Mouse (Mus musculus): ENCODE data around the gene Kcng1.

Kcng1 gene

DNA sequence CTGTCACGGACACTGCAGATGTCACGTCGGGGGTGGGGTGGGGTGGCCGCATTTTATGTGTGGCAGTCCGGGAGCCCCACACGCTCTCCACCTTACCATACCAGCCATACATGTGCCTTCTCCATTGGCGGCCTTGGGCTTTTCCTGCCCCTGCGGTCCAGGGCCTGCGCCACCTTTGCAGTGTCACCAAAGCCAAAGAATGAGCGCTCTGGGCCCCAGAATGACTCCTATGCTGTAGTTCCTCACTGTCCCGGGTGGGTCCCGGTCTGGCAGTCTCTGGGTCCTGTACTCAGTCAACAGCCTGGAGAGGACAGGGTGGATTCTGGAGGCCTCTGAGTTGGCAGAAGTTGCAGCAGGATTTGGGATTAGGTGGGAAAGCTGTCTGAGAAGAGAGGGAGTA lies at the start of gene Kcng1:
Gene Kcng1, minus strand, starts transcription at position 155 of the 400 bp plus-strand sequence.
- no peak for DNase-seq (ENCODE audit: low spot score)

DNA sequence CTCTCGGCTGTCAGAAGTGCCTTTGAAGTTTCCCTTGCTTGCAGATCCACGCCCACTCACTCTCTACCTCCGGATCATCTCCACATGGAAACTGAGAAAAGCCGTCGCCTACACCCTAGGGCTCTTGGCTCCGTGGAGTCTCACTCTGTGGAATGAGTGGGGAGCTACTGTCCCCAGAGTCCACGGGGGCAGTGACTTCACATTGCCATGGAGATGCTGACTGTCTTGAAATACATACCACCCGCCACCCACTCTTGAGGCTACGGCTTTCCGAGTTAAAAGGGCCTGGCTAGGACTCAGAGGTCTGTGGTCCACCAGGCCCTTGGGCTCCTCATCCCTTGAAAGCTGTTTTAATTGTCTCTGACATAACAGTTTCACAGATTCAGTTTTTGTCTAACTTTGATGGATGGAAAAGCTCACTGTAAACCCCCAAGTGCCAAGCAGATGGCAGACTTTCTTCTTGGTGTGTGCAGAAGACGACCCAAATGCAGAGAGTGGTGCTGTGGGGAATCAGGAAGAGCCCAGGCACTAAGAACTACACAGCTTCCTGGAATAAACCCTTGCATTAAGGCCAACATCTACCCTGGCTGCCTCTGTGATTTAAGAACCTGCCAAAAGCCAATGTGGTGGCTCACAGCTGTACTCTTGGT lies 49.0 kb upstream of the Kcng1 start:
- DNase-seq (ENCODE audit: low spot score): peak; percentile 64

DNA sequence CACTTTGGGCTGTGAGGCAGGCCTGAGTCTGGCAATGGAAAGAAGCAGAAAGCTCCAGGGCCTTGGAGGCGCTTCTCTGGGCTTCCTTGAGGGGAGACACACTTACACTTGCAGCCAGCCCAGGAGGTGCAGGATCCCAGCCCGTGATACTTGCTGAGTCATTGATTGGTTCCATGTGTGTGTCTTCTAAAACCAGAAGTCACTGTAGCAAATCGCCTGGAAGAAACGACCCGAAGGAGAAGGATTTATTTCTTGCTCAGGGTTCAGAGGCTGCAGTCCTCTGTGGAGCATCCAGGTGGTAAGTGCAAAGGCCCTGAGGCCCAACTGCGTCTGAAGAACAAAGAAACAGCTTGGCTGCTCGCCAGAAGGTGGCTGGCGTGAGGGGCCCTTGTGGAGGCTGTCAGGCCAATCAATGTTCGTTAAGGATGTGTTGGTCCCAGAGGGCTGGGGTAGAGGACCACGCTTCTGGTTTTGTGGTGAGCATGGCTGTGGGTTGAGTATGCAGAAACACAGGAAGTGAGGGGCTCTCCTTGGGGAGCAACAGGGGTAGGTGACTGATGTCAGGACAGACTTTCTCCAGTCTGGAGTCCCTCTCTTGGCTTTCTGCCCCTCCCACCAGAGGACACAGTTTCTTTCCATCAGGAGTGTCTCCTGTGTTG lies 40.3 kb upstream of the Kcng1 start:
- DNase-seq (ENCODE audit: low spot score): no peak

DNA sequence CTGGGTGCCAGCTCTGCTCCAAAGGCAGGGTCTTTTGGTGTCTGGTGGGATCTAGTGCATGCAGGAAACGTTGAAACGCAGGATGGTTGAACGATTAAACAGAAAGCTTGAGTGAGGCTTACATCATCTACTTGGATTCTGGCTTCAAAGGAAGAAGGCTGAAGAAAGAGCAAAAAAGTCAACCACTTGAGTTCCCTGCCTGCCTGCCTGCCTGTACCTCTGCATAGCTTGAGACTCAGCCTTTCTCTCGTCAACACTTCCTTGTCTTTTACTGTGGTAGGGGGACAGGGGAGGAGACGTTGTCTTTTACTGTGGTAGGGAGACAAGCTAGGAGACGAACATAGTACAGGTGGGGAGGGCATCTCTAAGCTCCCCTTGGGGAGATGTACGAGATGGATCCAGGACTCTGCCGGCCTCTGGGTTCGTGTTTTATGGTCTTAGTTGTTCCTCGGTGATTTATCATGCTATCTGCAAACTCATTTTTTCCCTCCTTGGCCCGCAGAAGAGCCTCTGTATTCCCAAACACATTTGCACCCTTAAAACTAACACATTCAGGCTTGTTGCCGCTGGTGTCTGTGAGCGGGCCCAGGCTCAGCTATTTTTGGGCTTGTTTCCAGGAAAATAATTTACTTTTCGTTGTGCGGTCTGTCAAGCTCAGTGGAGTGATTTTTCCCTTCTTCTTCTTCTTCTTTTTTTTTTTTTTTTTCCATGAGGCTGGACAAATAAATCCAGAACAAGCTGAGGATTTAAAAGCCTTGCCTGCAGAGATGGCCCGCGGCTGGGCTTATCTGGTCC lies 39.0 kb upstream of the Kcng1 start:
- DNase-seq (ENCODE audit: low spot score): no peak

DNA sequence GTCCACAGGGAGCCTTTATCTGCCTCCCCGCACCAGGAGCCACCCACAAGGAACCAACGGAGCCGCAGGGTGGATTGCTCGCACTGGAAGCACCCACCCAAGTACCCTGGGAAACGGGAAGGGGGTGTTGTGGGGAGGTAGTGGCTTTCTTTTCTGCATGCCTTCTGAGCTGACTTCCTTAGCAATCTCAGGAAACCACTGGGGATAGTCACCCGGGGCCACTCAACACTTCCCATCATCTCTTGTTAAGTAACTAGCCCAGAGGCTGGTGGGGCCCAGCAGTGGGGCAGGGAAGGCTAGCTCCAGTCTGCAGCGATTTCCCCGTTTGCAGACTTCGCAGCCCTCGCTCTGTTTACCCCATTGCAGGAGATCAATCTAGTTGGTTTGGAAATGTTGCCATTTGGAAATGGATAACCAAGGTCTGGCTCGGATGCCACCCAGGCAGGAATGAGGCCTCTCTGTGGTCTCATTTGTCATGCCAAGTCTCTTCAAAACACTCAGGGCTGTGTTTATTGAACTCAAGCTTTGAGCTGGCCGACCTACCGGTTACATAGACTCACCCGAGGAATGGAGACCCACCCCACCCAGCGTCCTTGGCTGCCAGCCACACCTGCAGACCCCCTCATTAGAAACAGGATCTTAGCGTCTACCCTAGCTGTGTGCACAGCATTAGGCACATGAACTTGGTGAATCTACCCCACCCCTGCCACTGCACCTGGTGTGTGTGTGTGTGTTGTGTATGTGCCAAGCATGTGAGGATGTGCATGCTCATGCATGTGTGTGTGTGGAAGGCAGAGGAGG lies 33.3 kb upstream of the Kcng1 start:
- DNase-seq (ENCODE audit: low spot score): no peak

DNA sequence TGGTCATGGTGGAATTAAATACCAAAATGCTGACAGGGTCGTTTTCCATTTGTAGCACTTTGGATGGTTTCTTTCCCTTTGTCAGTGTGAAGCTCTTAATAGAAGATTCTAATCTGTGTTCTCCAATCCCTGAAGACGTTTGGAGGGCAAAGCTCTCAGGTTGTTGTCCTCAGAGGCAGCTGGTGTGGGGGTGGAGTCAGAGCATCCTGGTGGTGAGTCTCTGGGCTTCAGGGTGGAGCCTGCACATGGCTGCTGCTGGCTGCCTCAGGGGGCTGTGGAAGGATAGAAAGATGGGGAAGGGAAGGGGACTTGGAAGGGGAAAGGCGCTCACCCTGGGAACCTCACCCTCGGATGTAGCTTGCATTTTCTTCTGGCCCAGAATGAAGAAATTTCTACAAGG lies 31.0 kb upstream of the Kcng1 start:
- no peak for DNase-seq (ENCODE audit: low spot score)

DNA sequence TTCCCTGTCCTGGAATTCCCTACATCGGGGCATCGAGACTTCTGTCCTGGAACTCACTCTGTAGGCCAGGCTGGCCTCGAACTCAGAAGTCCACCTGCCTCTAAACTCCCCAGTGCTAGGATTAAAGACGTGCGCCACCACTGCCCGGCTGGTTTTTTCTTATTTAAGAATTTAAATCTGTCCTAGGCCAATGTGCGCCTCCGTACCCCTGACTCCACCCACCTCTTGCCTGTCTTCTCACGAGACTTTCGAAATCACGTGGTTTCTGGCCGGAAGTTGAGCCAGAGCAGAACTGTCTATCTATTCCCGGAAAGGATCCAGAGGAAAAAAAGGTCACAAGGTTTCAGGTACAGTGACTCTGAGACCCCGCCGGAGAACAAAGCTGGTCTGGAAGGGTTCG lies 29.5 kb upstream of the Kcng1 start:
- no peak for DNase-seq (ENCODE audit: low spot score)

DNA sequence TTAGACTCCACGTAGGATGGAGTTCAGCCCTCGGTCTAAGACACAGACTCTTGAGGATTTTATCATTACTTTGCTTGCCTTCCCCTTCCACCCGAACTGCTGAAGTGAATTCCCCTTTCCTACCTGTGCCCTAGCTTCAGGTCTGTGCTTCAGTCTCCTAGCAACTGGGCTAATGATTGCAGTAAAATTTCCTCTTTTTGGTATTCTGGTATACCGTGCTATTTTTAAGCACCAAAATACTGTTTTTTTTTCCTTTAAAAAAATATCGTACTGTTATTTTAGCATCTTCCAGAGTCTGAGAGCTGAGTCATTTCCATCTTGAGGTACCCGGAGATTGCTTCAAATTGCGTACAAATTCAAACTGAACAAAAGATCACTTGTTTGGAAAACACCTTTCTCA lies 27.4 kb upstream of the Kcng1 start:
- peak; percentile 11 for DNase-seq (ENCODE audit: low spot score)

DNA sequence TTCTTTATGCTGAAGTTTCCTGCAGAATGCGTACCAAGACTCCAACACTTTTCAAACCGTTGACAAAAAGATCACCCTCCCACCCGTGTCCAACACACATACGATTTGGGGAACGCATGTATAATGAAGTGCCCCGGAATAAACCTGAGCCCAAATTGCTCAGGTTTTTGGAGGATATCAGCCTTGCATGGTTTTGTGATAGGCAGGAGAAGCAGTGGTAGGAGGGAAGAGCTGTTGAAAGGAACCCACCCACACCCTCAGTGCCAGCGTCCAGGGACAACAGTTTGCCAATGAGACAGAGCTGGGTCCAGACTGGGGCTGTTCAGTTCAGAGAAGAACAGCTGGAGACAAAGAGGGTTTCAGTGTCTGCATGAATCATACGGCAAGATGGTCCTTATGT lies 18.1 kb upstream of the Kcng1 start:
- DNase-seq (ENCODE audit: low spot score): no peak

DNA sequence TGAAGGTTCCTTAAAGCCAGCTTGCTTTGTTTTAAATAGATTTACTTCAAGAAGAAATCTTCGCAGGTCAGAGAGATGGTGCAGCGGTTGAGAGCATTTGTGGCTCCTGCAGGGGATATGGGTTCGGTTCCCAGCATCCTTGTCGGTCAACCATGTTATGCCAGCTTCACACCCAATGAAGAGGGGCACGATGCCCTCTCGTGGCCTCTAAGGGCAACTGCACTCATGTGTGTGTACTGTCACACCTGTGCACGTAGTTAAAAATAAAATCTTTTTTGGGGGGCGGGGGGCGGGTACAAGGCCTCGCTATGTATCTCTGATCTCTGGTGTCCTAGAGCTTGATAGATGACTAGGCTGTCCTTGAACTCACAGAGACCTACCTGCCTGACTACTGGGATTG lies 15.0 kb upstream of the Kcng1 start:
- no peak for DNase-seq (ENCODE audit: low spot score)

DNA sequence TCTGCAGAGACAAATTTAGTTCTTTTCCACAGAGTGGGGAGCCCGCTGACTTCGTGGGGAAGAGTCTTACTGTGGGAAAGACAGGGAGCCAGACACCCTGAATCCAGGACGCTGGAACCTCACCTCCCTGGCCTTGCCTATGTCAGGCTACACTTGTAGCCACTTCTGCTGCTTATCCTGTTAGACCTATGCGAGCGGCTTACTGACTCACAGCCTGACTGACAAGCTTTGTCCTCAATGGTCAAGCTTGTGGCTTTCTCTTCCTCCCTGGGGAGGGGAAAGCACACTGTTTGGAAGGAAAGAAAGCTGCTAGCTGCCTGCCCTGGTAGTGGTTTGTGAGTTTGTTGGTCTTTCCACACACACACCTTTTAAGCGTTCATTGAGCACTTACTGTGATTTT lies 11.0 kb upstream of the Kcng1 start:
- DNase-seq (ENCODE audit: low spot score): no peak

DNA sequence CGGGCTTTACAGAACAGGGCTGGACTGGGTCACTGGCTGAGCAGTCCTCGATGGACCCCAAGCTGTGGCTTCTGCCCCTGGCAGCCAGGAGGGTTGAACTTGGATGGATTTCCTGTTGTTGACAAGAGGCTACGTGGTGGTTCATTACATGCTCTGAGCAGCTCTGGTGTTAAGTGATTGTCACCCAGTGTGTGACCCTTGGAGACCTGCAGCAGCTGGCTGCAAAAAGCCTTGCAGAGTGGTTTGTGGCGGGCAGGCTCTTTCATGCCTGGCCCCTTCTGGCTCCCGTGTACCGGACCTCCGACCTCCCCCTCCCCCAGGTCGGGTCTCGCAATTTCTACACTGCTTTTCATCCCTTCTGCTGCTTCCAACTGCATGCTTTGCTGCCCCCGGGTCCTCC lies 10.5 kb upstream of the Kcng1 start:
- DNase-seq (ENCODE audit: low spot score): no peak

DNA sequence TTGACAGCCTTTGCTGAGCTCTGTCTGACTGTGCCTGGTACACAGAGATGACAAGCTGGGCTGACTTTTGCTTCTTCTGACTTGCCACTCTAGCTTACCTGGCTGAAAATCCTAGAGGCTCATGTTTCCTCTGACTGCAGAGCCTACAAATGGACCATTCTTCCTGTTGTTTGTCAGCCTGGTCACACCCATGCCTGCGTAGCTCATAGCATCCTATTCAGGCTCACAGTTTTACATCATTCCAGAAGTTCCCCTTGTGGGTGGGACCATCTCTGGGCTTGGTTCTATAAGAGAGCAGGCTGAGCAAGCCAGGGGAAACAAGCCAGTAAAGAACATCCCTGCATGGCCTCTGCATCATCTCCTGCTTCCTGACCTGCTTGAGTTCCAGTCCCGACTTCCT lies 8.3 kb upstream of the Kcng1 start:
- no peak for DNase-seq (ENCODE audit: low spot score)

DNA sequence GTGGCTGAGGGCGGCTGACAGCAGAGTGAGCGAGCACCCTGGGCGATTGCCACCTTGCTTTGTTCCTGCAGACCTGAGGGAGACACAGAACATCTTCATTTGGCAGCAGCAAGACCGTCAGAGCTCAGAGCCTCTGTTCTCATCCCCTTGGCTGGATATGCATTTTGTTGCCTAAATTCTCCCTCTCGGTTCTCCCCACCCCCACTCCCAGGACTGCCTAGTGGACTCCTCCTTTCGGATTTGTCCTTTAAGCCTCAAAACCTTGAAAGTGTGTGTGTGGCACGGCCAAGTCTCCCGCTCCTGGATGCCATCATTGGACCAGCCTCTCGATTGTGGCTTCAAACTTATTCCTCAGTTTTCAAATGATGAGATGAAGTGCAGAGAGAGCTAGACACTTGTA lies 7.5 kb upstream of the Kcng1 start:
- DNase-seq (ENCODE audit: low spot score): no peak

DNA sequence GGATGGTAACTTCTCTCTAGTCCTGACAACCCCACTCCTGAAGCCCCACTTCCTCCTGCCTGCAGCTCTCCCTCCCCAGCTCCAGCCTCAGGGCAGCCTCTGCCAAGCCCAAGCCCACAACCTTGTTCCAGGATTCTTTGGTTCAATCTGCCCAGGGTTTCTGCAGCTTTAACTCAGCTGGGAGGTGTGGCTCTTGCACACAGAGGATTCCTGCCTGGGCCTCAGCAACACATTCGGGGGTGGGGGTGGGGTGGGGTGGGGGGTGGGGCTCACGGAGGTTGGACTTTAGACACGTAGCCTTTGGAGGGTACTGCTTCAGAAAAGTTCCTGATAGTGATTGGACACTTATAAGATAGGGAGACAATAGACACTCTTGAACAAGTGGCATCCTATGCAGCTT lies 5.5 kb upstream of the Kcng1 start:
- no peak for DNase-seq (ENCODE audit: low spot score)

DNA sequence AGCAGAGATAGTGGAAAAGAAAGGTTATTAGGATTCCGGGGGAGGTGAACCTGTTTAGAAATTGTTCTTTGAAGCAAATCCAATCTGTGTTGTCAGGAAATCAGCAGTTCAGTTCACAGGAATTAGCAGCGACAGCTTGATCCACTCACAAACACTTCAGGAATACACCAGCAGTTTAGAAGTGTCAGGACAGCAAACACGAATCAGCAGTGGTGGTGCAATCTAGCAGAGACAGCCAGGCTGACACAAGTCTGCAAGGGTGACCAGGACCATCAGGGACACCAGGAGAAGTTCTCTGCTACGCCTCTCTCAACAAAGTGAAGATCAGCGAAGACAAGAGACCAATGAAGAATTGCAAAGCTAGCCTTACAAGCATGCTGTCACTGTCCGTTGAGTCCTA lies 3.6 kb upstream of the Kcng1 start:
- no peak for DNase-seq (ENCODE audit: low spot score)

DNA sequence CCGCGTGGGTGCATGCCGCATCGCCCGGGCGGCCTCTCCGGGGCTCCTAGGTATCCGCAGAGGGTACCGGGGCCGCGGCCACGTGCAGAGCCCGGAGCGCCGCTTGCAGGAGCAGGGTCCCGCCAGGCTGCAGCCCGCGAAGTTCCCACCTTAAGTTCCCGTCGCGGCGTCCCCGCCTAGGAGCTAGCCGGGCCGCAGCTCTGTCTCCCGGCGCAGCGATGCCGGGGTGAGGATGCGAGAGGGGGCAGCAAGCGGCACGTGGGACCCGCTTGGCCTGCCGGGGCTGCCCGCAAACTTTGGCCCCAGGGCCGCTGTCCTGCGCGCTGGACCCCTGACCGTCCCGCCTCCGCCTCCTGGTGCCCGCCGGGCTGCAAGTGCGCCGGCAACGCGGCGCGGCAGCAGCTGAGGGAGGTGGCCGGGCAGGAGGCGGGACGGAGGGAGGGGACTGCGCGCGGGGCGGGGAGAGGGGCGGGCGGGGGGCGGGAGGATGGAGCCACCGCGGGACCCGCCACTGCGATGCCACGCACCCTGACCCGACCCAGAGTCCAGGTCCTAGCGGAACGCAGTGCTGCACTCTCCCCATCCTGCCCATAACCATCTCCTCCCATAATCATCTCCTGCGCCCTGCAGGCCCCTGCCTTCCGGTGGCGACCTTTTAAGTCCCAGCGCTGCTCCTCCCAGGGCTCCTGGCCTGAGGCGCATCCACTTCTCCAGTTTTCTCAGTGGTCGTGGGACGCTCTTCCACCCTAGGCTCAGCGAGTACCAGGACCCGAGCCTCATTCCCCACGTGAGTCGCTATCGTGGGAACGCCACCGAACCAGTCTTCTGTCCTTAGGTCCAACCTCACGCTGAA lies 581 bp downstream of the Kcng1 start:
- DNase-seq (ENCODE audit: low spot score): no peak

DNA sequence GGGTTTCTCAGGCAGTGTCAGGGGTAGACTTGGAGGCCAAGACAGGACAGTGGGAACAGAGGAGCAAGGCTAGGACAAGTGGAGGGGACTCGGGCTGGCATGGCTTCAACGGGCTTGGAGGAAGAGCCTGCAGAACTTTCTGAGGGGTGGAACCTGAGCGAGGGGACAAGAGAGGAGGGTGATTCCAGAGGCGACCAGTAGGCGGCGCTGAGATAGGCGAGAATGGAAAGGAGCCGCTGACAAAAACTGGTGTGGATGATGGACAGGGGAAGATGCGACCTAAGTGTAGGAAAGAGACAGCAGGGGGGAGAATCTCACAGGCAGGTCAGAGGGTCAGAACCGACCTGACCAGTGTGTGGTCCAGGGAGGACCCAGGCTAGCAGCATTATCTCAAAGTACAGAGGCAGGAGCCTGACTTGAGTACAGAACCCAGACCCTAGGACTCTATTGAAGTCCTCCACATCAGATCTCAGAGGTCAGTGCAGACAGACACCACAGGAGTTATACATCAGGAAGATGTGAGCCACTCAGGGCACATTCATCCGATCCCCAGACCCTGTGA lies 7.1 kb downstream of the Kcng1 start:
- peak; percentile 36 for DNase-seq (ENCODE audit: low spot score)

DNA sequence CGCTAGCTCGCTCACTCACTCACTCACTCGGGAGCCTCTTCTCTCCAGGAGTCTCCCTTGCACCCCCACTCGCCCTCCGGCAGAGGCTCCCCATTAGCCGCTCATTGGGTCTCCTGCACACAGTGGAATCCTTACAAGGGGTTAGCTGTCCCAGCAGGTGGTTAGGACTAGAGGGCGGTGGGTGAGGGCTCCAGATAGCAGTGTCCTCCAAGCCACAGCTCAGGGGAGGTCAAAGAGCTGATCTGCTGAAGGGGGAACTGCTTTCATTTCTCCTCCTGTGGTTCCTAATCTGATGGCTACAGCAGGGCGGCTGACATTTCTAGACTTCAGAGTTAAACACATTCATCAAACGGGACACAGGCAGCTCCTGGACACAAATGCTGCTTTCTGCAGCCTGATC lies 8.1 kb downstream of the Kcng1 start:
- no peak for DNase-seq (ENCODE audit: low spot score)

DNA sequence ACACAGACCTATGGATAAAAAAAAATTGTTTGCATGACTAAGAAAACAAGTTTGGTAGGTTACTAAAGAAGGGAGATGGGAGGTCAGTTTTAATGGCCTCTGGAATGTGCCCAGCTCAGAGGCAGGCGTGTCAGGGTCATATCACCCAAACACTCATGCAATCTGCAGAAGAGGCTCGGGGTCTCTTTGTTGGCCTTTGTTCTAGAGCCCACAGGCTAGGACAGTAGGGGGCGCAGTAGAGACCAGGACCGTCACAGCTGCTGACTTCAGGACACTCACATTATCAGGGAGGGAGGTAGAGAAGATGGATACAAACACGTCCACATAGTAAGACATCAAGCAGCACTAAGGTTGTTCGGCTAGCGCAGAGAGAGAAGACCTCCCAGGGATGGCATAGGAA lies 13.5 kb downstream of the Kcng1 start:
- DNase-seq (ENCODE audit: low spot score): no peak

DNA sequence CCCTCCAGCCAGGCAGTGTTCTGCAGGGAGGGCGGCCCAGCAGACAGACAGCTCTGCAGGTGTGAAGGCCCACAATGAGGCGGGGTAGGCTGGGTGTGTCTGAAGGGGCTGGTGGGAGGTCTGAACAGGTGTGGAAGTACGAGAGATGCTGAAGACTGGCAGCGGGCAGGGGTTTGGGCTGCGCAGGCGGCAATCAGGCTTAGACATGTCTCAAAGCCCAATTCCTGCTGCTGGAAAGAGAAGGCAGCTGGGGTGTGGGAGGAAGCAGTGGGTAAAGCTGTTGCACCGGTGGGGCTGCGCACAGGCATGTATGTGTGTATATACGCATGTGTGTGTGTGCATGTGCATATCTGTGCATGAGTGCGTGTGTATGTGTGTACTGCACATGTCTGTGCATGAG lies 20.6 kb downstream of the Kcng1 start:
- DNase-seq (ENCODE audit: low spot score): peak; percentile 41

Measured in left cerebral cortex, adult 11 months (tissue).